Mouse (Mus musculus) kidney, postnatal 0 days (tissue): ENCODE measurements around the gene Stx8. TPM values are rescaled to one million over a fixed set of nuclear protein-coding genes. Genes with fewer than 3 reads are reported as not detected.
A peak's percentile ranks its signal among the peaks of the same experiment; 100 is the strongest.

ENCODE experiments used
- ATAC-seq: fragments of 200-750 bp; cut with Nextera tagmentation; replicated peaks from 2 replicates; pipeline ENCODE4 v1.8.0; 2017; ENCODE audit warnings: low read depth, moderate number of reproducible peaks, moderate TSS enrichment, moderate library complexity; ENCODE audit not compliant: low FRiP score
- DNase-seq: peaks from one replicate; pipeline ENCODE4 v3.0.0-alpha.2; 2016; ENCODE audit warnings: low spot score
- H3K27ac ChIP-seq: fragments of 300-500 bp; sonication (generic); 2 replicates; pipeline ENCODE4 v1.5.1; 2014; ENCODE audit warnings: mild to moderate bottlenecking
- H3K27me3 ChIP-seq: fragments of 300-500 bp; sonication (generic); 2 replicates; pipeline ENCODE4 v1.6.1; 2014; ENCODE audit warnings: low read length, mixed read lengths; ENCODE audit not compliant: insufficient read depth
- H3K36me3 ChIP-seq: fragments of 300-500 bp; sonication (generic); 2 replicates; pipeline ENCODE4 v1.6.1; 2014; ENCODE audit warnings: low read length, mixed read lengths; ENCODE audit not compliant: insufficient read depth
- H3K4me1 ChIP-seq: fragments of 300-500 bp; sonication (generic); replicated peaks from 2 replicates; pipeline ENCODE4 v1.6.1; 2014; ENCODE audit warnings: antibody characterized with exemption, low read length, mixed read lengths; ENCODE audit not compliant: insufficient read depth
- H3K4me2 ChIP-seq: fragments of 300-500 bp; sonication (generic); 2 replicates; pipeline ENCODE4 v1.6.1; 2014; ENCODE audit warnings: mild to moderate bottlenecking, low read length, moderate library complexity, mixed read lengths
- H3K4me3 ChIP-seq: fragments of 300-500 bp; sonication (generic); replicated peaks from 2 replicates; pipeline ENCODE4 v1.5.1; 2014; ENCODE audit warnings: low read depth, low read length
- H3K9ac ChIP-seq: fragments of 300-500 bp; sonication (generic); 2 replicates; pipeline ENCODE4 v1.6.1; 2014; ENCODE audit warnings: low read depth, low read length
- H3K9me3 ChIP-seq: fragments of 300-500 bp; sonication (generic); replicated peaks from 2 replicates; pipeline ENCODE4 v1.6.1; 2016; ENCODE audit warnings: low read length, inconsistent platforms, mixed read lengths
- CTCF ChIP-seq: IDR thresholded peaks from 2 replicates; pipeline ENCODE4 v1.5.1; 2016; ENCODE audit warnings: antibody characterized with exemption, low read depth, mild to moderate bottlenecking, moderate library complexity
- WGBS: fragments of 180-500 bp; shearing (Covaris S2); extraction: QIAGEN DNeasy Blood & Tissue Kit; methylation state at CpG from one replicate; pipeline ENCODE4 v1.1.7; 2014; 5-methylcytosine and 5-hydroxymethylcytosine counted together
- polyA plus RNA-seq: library from polyadenylated mRNA; unstranded; fragments of >200 nt; fragmentation: Nextera tagmentation; extraction: Ambion mirVana; gene quantifications from 2 replicates; pipeline ENCODE4 v1.2.1, GENCODE M21; 2015

Stx8 gene
- polyA plus RNA-seq, 1 experiment from 2014 or later: 84.5 TPM

DNA sequence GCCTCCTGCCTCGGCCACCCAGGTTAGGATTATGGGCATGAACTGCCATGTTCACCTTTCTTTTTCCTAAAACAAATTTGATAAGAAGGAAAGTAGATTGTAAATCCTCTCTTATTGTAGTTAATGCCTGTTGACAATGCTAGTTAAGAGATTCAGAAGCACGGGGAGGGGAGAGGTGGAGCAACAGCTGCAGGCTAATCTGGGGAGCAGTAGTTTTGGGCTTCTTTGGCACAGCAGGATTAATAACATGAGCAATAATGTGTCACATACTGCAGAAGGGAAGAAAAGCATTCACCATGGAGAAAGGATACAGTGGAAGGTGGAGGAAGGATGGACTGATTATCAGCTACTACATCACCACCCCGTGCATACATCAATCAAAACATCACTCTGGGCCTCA, 104.1 kb downstream of the Stx8 start:
- no peak for DNase-seq
- peaks cover 6% of the 10 kb centered on the region; the same call in 1 of the 2 replicates for H3K4me1 ChIP-seq
- 65% methylated on average over 3 of the region's 3 CpGs for WGBS

DNA sequence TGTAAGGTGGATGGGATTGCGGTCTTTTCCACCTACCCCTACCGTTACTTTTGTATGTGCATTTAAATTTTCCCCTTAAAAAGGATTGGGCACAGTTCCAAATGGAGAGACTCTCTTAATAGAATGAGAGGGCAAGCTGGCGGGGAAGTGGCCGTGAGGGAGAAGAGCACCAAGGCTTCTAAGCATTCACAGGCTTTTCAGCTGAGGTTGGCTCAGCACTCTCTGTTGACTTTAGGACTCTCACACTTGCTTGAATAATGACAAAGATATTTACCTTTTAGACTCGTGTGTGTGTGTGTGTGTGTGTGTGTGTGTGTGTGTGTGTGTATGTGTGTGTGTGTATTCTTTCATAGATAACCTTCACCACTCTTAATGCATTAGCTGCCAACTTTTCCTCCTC, 105.8 kb downstream of the Stx8 start:
- no peak overlapping the region for H3K4me2 ChIP-seq
- 50% methylated on average over 5 of the region's 5 CpGs for WGBS
- no peaks in the 10 kb centered on the region for H3K36me3 ChIP-seq
- TF ChIP-seq CTCF: no peak
- no peak overlapping the region for H3K27ac ChIP-seq
- no peak for DNase-seq
- H3K27me3 ChIP-seq: no peaks in the 10 kb centered on the region
- no peak overlapping the region for H3K4me3 ChIP-seq
- H3K9ac ChIP-seq: no peak overlapping the region
- peaks cover 9% of the 10 kb centered on the region; the same call in 1 of the 2 replicates for H3K4me1 ChIP-seq
- no peak for ATAC-seq
- no peaks in the 10 kb centered on the region for H3K9me3 ChIP-seq

More for the DNA sequence above, 104.1 kb downstream of the Stx8 start:
- Histone ChIP-seq H3K9ac (no peak overlapping the region), H3K4me2 (no peak overlapping the region), H3K4me3 (no peak overlapping the region), H3K36me3 (no peaks in the 10 kb centered on the region), H3K9me3 (no peaks in the 10 kb centered on the region), H3K27me3 (no peaks in the 10 kb centered on the region), H3K27ac (no peak overlapping the region)
- no peak for TF ChIP-seq CTCF
- no peak for ATAC-seq

DNA sequence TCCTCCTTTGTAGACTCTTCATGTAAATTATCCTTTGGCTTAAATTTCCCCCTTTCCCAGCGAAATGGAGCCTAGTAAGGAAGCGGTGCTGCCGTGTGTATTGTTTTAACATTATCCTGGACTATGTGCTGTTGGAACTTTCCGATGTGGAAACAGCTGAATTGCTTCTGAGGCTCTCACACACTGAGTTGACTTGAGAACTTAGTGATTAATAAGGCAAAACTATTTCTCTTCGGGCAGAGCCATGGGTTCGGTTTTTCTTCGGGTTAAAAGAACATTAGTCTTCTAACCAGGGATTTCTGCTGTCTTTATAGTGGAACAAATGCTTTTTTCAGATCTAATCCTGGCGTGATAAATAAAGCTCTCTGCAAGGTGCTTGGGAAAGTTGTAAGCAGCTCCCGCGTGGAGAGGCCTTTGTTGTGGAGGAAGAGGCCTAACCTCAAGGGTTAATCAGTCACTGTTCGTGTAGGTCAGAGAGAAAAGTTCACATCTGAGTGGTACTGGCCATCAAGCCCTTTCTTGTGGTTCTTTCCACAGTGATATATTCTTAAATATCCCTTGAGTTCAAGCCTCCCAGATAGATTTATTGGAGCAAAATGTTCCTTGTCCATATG, 106.7 kb downstream of the Stx8 start:
- no peak overlapping the region for H3K27ac ChIP-seq
- H3K9ac ChIP-seq: no peak overlapping the region
- WGBS: 31% methylated on average over 11 of the region's 11 CpGs
- ATAC-seq: no peak
- DNase-seq: peak; percentile 61
- H3K4me3 ChIP-seq: no peak overlapping the region
- H3K36me3 ChIP-seq: no peaks in the 10 kb centered on the region
- H3K27me3 ChIP-seq: no peaks in the 10 kb centered on the region
- peaks cover 12% of the 10 kb centered on the region; the same call in 1 of the 2 replicates for H3K4me1 ChIP-seq
- no peak for TF ChIP-seq CTCF
- no peaks in the 10 kb centered on the region for H3K9me3 ChIP-seq
- H3K4me2 ChIP-seq: no peak overlapping the region

DNA sequence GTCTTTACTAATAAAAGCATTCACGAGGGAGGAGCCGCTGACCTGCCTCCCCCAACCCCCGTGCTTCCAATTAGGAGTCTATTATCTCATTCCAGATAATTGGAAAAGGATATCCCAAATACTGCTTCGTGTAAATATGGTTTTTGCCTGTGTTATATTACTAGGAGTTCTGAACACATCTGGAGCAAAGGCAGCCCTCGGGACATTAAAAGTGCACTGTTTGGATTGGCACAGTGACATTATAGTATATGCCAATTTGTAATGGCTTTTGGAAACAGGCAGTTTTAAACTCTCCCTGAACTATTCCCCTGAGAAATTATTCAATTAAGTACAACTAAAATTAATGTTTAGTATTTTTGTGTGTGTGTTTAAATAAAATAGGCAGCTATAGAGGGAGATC, 108.7 kb downstream of the Stx8 start:
- no peaks in the 10 kb centered on the region for H3K9me3 ChIP-seq
- ATAC-seq: no peak

DNA sequence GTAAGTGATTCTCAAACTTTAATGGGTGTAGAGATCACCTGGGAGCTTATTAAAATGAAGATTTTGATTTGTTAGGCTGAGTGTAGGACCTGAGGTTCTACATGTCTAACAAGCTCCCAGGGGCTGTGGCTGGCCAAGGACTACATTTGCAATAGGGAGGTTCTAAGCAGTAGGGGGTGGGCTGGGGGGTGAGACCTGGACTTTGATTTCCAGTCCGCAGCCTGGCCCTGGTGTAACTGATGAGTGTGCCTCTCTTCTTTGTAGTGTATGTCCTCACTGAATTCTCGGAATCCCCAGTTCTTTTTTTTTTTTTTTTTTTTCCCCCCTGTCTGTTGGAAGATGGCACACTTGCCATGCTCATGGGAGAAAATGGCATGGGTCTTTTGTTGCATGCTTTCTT, 109.3 kb downstream of the Stx8 start:
- Histone ChIP-seq H3K4me2 (no peak overlapping the region), H3K4me3 (no peak overlapping the region), H3K27me3 (no peaks in the 10 kb centered on the region), H3K9ac (no peak overlapping the region), H3K36me3 (no peaks in the 10 kb centered on the region), H3K9me3 (no peaks in the 10 kb centered on the region), H3K4me1 (peaks cover 12% of the 10 kb centered on the region; the same call in 1 of the 2 replicates), H3K27ac (no peak overlapping the region)
- DNase-seq: no peak
- WGBS: 83% methylated on average over 2 of the region's 2 CpGs
- TF ChIP-seq CTCF: no peak
- ATAC-seq: no peak

More for the DNA sequence above, 108.7 kb downstream of the Stx8 start:
- no peak overlapping the region for H3K27ac ChIP-seq
- no peak overlapping the region for H3K9ac ChIP-seq
- DNase-seq: peak; percentile 43
- H3K36me3 ChIP-seq: no peaks in the 10 kb centered on the region
- 26% methylated on average over 5 of the region's 5 CpGs for WGBS
- H3K4me3 ChIP-seq: no peak overlapping the region
- H3K4me1 ChIP-seq: peaks cover 12% of the 10 kb centered on the region; the same call in 1 of the 2 replicates
- no peak overlapping the region for H3K4me2 ChIP-seq
- TF ChIP-seq CTCF: no peak
- H3K27me3 ChIP-seq: no peaks in the 10 kb centered on the region

DNA sequence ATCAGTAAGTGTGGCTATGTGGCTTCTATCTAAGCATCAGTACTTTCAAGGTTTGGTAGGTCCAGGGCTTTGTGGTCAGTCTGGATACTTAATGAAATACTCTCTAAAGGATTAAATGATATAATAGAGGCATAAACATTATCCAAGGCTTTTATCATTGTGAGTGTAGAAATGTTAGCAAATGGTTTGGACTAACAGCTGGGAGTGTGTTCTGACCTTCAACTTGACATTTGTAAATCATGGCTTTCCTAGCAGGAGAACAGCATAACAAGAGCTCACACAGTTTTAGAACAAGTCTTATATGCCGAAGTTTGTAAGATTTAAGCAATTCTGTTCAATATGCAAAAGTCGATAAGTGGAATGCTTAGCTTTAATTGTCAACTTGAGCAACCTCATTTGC, 113.8 kb downstream of the Stx8 start:
- TF ChIP-seq CTCF: no peak
- Histone ChIP-seq H3K4me3 (no peak overlapping the region), H3K4me1 (peaks cover 7% of the 10 kb centered on the region; the same call in 1 of the 2 replicates), H3K27ac (no peak overlapping the region), H3K27me3 (no peaks in the 10 kb centered on the region), H3K36me3 (no peaks in the 10 kb centered on the region), H3K4me2 (no peak overlapping the region), H3K9ac (no peak overlapping the region), H3K9me3 (no peaks in the 10 kb centered on the region)
- DNase-seq (peak; percentile 62), ATAC-seq (no peak)
- 82% methylated on average over 2 of the region's 2 CpGs for WGBS

DNA sequence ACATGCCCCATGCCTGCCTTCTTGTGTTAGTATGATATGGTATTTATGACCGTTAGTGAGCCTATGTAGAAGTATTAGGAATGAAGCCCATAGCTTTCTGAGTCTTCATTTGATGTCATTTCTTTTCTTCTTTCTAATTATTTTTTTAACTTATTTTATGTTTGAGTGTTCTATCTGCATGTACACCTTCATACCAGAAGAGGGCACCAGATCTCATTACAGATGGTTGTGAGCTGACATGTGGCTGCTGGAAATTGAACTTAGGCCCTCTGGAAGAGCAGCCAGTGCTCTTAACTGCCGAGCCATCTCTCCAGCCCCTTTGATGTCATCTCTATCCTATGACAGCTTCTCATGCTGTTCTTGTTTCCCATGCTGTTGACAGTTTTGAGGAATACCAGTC, 115.0 kb downstream of the Stx8 start:
- no peak for ATAC-seq
- no peaks in the 10 kb centered on the region for H3K27me3 ChIP-seq
- H3K4me1 ChIP-seq: 0 out of 2 replicates have a peak, but pooled peaks cover 4% of the 10 kb centered on the region
- no peaks in the 10 kb centered on the region for H3K36me3 ChIP-seq
- H3K9ac ChIP-seq: no peak overlapping the region
- no peak overlapping the region for H3K27ac ChIP-seq
- peak; percentile 51 for TF ChIP-seq CTCF
- H3K4me3 ChIP-seq: no peak overlapping the region
- WGBS: 82% methylated on average over 2 of the region's 2 CpGs
- H3K9me3 ChIP-seq: no peaks in the 10 kb centered on the region
- DNase-seq: no peak
- no peak overlapping the region for H3K4me2 ChIP-seq
